Mouse (Mus musculus) midbrain, embryonic 15.5 days (tissue): ENCODE results near the gene 4933425L06Rik. TPM values are rescaled to one million over a fixed set of nuclear protein-coding genes. Genes with fewer than 3 reads are reported as not detected.

Source experiments
- ATAC-seq: fragments of 200-750 bp; cut with Nextera tagmentation; replicated peaks from 2 replicates; pipeline ENCODE4 v1.8.0; 2017; ENCODE audit warnings: moderate TSS enrichment
- H3K27ac ChIP-seq: fragments of 300-500 bp; sonication (generic); 2 replicates; pipeline ENCODE4 v1.5.1; 2015; ENCODE audit warnings: mild to moderate bottlenecking, inconsistent platforms
- H3K27me3 ChIP-seq: fragments of 300-500 bp; sonication (generic); replicated peaks from 2 replicates; pipeline ENCODE4 v1.6.1; 2015; ENCODE audit warnings: inconsistent platforms
- H3K36me3 ChIP-seq: fragments of 300-500 bp; sonication (generic); replicated peaks from 2 replicates; pipeline ENCODE4 v1.6.1; 2015; ENCODE audit warnings: inconsistent platforms
- H3K4me1 ChIP-seq: fragments of 300-500 bp; sonication (generic); 2 replicates; pipeline ENCODE4 v1.6.1; 2015; ENCODE audit warnings: inconsistent platforms
- H3K4me2 ChIP-seq: fragments of 300-500 bp; sonication (generic); 2 replicates; pipeline ENCODE4 v1.6.1; 2015; ENCODE audit warnings: inconsistent platforms, mild to moderate bottlenecking, moderate library complexity
- H3K4me3 ChIP-seq: fragments of 300-500 bp; sonication (generic); 2 replicates; pipeline ENCODE4 v1.5.1; 2015; ENCODE audit warnings: mild to moderate bottlenecking, inconsistent platforms
- H3K9ac ChIP-seq: fragments of 300-500 bp; sonication (generic); 2 replicates; pipeline ENCODE4 v1.6.1; 2015; ENCODE audit warnings: mild to moderate bottlenecking, inconsistent platforms
- H3K9me3 ChIP-seq: fragments of 300-500 bp; sonication (generic); 2 replicates; pipeline ENCODE4 v1.6.1; 2016; ENCODE audit warnings: inconsistent platforms
- WGBS: fragments of 180-500 bp; shearing (Covaris S2); methylation state at CpG from one replicate; pipeline ENCODE4 v1.1.7; 2015; ENCODE audit warnings: mixed read lengths; 5-methylcytosine and 5-hydroxymethylcytosine counted together
- polyA plus RNA-seq: library from polyadenylated mRNA; unstranded; fragments of >200 nt; fragmentation: Nextera tagmentation; extraction: Ambion mirVana; gene quantifications from 2 replicates; pipeline ENCODE4 v1.2.1, GENCODE M21; 2015

Gene 4933425L06Rik
- not detected in 2 replicates for polyA plus RNA-seq

GRCm38 (mm10) chr13:105081862-105082261 lies at the start of gene 4933425L06Rik:
Gene 4933425L06Rik, plus strand, starts transcription at chr13:105082122.
- no peak within 1 kb of the TSS for H3K4me2 ChIP-seq
- no peak within 1 kb of the TSS for H3K4me3 ChIP-seq
- H3K9ac ChIP-seq: no peak within 1 kb of the TSS
- H3K27me3 ChIP-seq: no peaks in the 10 kb centered on the region
- no peaks in the 10 kb centered on the region for H3K9me3 ChIP-seq
- H3K36me3 ChIP-seq: no peaks in the 10 kb centered on the region
- ATAC-seq: no peak
- H3K4me1 ChIP-seq: no peaks in the 10 kb centered on the region
- WGBS: 90% methylated on average over 10 of the region's 10 CpGs
- H3K27ac ChIP-seq: no peak within 1 kb of the TSS

- H3K27ac ChIP-seq: no peak overlapping the region
- H3K36me3 ChIP-seq: no peaks in the 10 kb centered on the region
- no peak for ATAC-seq
- H3K4me2 ChIP-seq: no peak overlapping the region
- H3K9me3 ChIP-seq: no peaks in the 10 kb centered on the region
- no peaks in the 10 kb centered on the region for H3K27me3 ChIP-seq
- no peak overlapping the region for H3K4me3 ChIP-seq
- H3K9ac ChIP-seq: no peak overlapping the region
- WGBS: 85% methylated on average over 12 of the region's 12 CpGs
- H3K4me1 ChIP-seq: no peaks in the 10 kb centered on the region
Observed at GRCm38 (mm10) chr13:105037816-105038215, 44.1 kb upstream of the 4933425L06Rik start.

- no peaks in the 10 kb centered on the region for H3K4me1 ChIP-seq
- H3K9me3 ChIP-seq: no peaks in the 10 kb centered on the region
- no peaks in the 10 kb centered on the region for H3K36me3 ChIP-seq
- H3K4me2 ChIP-seq: no peak overlapping the region
- H3K27ac ChIP-seq: no peak overlapping the region
- no peaks in the 10 kb centered on the region for H3K27me3 ChIP-seq
- no peak overlapping the region for H3K4me3 ChIP-seq
- ATAC-seq: no peak
- no peak overlapping the region for H3K9ac ChIP-seq
- 78% methylated on average over 5 of the region's 5 CpGs for WGBS
Observed at GRCm38 (mm10) chr13:105038334-105038733, 43.6 kb upstream of the 4933425L06Rik start.

- Histone ChIP-seq H3K27me3 (no peaks in the 10 kb centered on the region), H3K9ac (no peak overlapping the region), H3K4me2 (no peak overlapping the region), H3K9me3 (no peaks in the 10 kb centered on the region), H3K36me3 (no peaks in the 10 kb centered on the region), H3K4me3 (no peak overlapping the region), H3K27ac (no peak overlapping the region), H3K4me1 (no peaks in the 10 kb centered on the region)
- WGBS: 42% methylated on average over 3 of the region's 3 CpGs
- no peak for ATAC-seq
Observed at GRCm38 (mm10) chr13:105043882-105044281, 38.0 kb upstream of the 4933425L06Rik start.

- no peaks in the 10 kb centered on the region for H3K36me3 ChIP-seq
- H3K27ac ChIP-seq: no peak overlapping the region
- H3K9ac ChIP-seq: no peak overlapping the region
- H3K27me3 ChIP-seq: no peaks in the 10 kb centered on the region
- no peaks in the 10 kb centered on the region for H3K9me3 ChIP-seq
- WGBS: 71% methylated on average over 9 of the region's 9 CpGs
- H3K4me3 ChIP-seq: no peak overlapping the region
- ATAC-seq: no peak; the same call in 1 of the 2 replicates
- peaks cover 3% of the 10 kb centered on the region for H3K4me1 ChIP-seq
- no peak overlapping the region for H3K4me2 ChIP-seq
Observed at GRCm38 (mm10) chr13:105047377-105047776, 34.5 kb upstream of the 4933425L06Rik start.

- Histone ChIP-seq H3K27ac (no peak overlapping the region), H3K4me1 (peaks cover 16% of the 10 kb centered on the region), H3K27me3 (no peaks in the 10 kb centered on the region), H3K4me2 (no peak overlapping the region), H3K36me3 (no peaks in the 10 kb centered on the region), H3K4me3 (no peak overlapping the region), H3K9me3 (no peaks in the 10 kb centered on the region), H3K9ac (no peak overlapping the region)
- no peak for ATAC-seq
- 76% methylated on average over 8 of the region's 8 CpGs for WGBS
Observed at GRCm38 (mm10) chr13:105048662-105049061, 33.3 kb upstream of the 4933425L06Rik start.

- no peak overlapping the region for H3K4me2 ChIP-seq
- 0 out of 2 replicates have a peak, but pooled peaks cover 3% of the 10 kb centered on the region for H3K27me3 ChIP-seq
- H3K4me3 ChIP-seq: no peak overlapping the region
- no peak overlapping the region for H3K9ac ChIP-seq
- H3K4me1 ChIP-seq: peaks cover 23% of the 10 kb centered on the region
- no peak overlapping the region for H3K27ac ChIP-seq
- WGBS: 46% methylated on average over 6 of the region's 6 CpGs
- H3K36me3 ChIP-seq: no peaks in the 10 kb centered on the region
- no peaks in the 10 kb centered on the region for H3K9me3 ChIP-seq
- ATAC-seq: no peak
Observed at GRCm38 (mm10) chr13:105051432-105051831, 30.5 kb upstream of the 4933425L06Rik start.

GRCm38 (mm10) chr13:105053618-105054017 lies 28.3 kb upstream of the 4933425L06Rik start:
- ATAC-seq: peak; percentile 21
- H3K4me3 ChIP-seq: peak overlapping the region; percentile 51
- peak overlapping the region; percentile 85 for H3K4me2 ChIP-seq
- no peaks in the 10 kb centered on the region for H3K9me3 ChIP-seq
- peak overlapping the region; percentile 84 for H3K27ac ChIP-seq
- 0 out of 2 replicates have a peak, but pooled peaks cover 5% of the 10 kb centered on the region for H3K27me3 ChIP-seq
- peaks cover 23% of the 10 kb centered on the region for H3K4me1 ChIP-seq
- 2% methylated on average over 12 of the region's 12 CpGs for WGBS
- H3K36me3 ChIP-seq: no peaks in the 10 kb centered on the region
- peak overlapping the region; percentile 49 for H3K9ac ChIP-seq

- Histone ChIP-seq H3K4me3 (peak within 1 kb of the TSS; percentile 51), H3K27ac (peak within 1 kb of the TSS; percentile 84), H3K4me1 (peaks cover 23% of the 10 kb centered on the region), H3K36me3 (no peaks in the 10 kb centered on the region), H3K27me3 (0 out of 2 replicates have a peak, but pooled peaks cover 5% of the 10 kb centered on the region), H3K9me3 (no peaks in the 10 kb centered on the region), H3K9ac (peak within 1 kb of the TSS; percentile 49), H3K4me2 (peak within 1 kb of the TSS; percentile 85)
- WGBS: under 1% methylated on average over 73 of the region's 75 CpGs
- peak; percentile 93 for ATAC-seq
Observed at GRCm38 (mm10) chr13:105054181-105054940, 27.6 kb upstream of the 4933425L06Rik start, which contains the start of gene Rgs7bp. Gene Rgs7bp, minus strand, starts transcription at chr13:105054930.

GRCm38 (mm10) chr13:105054941-105055309 lies 27.0 kb upstream of the 4933425L06Rik start:
- Histone ChIP-seq H3K36me3 (no peaks in the 10 kb centered on the region), H3K4me1 (peaks cover 23% of the 10 kb centered on the region), H3K9me3 (no peaks in the 10 kb centered on the region), H3K27me3 (0 out of 2 replicates have a peak, but pooled peaks cover 5% of the 10 kb centered on the region), H3K4me3 (peak overlapping the region; percentile 51), H3K9ac (peak overlapping the region; percentile 49), H3K4me2 (peak overlapping the region; percentile 85), H3K27ac (peak overlapping the region; percentile 84)
- peak; percentile 66 for ATAC-seq
- under 1% methylated on average over 8 of the region's 8 CpGs for WGBS

- Histone ChIP-seq H3K4me3 (peak overlapping the region; percentile 51), H3K27me3 (0 out of 2 replicates have a peak, but pooled peaks cover 5% of the 10 kb centered on the region), H3K36me3 (no peaks in the 10 kb centered on the region), H3K9ac (peak overlapping the region; percentile 49; the same call in 1 of the 2 replicates), H3K9me3 (no peaks in the 10 kb centered on the region), H3K4me1 (peaks cover 23% of the 10 kb centered on the region), H3K27ac (peak overlapping the region; percentile 84; the same call in 1 of the 2 replicates), H3K4me2 (peak overlapping the region; percentile 85)
- no peak for ATAC-seq
- WGBS: 18% methylated on average over 5 of the region's 5 CpGs
Observed at GRCm38 (mm10) chr13:105055374-105055773, 26.5 kb upstream of the 4933425L06Rik start.

- no peak overlapping the region for H3K4me2 ChIP-seq
- H3K27me3 ChIP-seq: no peaks in the 10 kb centered on the region
- H3K4me1 ChIP-seq: no peaks in the 10 kb centered on the region
Observed at GRCm38 (mm10) chr13:105066119-105066518, 15.8 kb upstream of the 4933425L06Rik start.

More at GRCm38 (mm10) chr13:105066119-105066518, 15.8 kb upstream of the 4933425L06Rik start:
- no peak for ATAC-seq
- H3K27ac ChIP-seq: no peak overlapping the region
- H3K9ac ChIP-seq: no peak overlapping the region
- H3K36me3 ChIP-seq: no peaks in the 10 kb centered on the region
- no peaks in the 10 kb centered on the region for H3K9me3 ChIP-seq
- H3K4me3 ChIP-seq: no peak overlapping the region
